Mouse (Mus musculus): ENCODE measurements around the gene Tmem239. TPM values are rescaled to one million over a fixed set of nuclear protein-coding genes. Genes with fewer than 3 reads are reported as not detected.

The Tmem239 gene
- total RNA-seq, 1 experiment from 2014 or later: not detected

- DNase-seq: peak; percentile 93
Measured at GRCm38 (mm10) chr2:130411558-130412495, 5.5 kb downstream of the Tmem239 start.

GRCm38 (mm10) chr2:130412775-130413174 lies 6.5 kb downstream of the Tmem239 start:
- no peak for DNase-seq

DNA sequence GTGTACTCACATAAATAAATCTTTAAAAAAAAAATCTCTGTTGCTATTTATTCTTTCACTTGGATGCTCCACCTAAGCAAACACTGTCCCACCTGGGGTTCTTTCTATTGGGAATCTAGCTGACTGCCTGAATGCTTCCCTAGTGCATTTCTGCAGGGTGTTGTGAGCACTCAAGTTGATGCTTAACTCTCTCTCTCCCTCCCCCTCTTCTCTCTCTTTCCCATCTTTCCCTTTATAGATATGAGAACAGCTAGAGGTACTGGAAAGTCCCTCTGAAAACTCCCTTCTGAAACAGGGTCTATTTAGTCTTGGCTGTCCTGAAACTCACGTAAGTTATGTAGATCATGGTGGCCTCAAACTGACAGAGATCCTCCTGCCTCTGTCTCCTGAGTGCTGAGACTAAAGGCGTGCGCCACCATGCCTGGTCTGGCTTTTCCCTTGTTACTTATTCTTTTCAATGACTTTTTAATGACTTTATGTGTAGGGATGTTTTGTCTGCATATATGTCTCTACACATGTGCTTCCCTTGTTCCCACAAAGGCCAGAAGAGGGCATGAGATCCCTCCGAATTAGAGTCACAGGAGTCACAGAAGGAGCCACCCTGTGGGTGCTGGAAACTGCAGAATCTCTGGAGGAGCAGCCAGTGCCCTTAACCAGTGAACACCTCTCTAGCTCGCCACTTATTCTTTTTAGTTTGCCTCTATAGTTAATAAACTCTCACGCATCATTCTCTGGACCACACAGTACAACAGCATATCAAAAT lies 8.0 kb downstream of the Tmem239 start:
- DNase-seq: no peak

- DNase-seq: no peak
Measured at GRCm38 (mm10) chr2:130421781-130422620, 15.7 kb downstream of the Tmem239 start.

DNA sequence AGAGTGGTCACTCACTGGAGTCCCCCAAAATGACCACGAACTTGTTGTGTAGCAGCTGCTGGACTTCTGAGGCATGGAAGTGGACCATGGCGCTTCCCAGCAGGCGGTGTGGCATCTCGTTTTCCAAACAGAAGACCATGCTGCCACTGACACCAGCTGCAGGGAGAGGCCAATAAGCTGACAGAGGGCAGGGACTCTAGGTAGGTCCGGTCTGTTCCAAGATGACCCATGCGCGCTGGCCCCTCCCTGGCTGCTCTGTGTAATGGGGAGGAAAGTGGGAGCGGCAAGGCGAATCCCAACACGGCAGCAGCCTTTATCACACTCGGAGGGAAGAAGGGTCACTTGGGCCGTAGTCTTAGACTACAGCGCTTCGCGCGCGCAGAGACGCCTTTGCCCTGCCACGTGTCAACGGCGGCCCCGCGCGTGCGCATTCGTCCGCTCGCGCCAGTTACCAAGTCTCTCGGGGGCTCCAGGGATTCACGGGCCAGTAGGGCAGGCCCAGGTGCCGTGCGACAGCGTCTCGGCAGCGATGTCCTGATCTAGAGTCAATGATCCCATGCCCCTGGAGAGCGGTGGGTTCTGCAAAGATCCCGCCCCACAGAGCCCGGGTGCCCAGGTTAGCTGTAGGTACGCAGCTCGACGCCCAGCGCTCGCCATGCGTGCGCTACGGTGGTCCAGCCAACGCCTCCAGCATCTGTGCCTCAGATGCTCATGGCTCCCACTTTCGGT lies 17.3 kb downstream of the Tmem239 start:
- DNase-seq: peak; percentile 90

- DNase-seq: peak; percentile 96
Measured at GRCm38 (mm10) chr2:130424126-130424853, 18.0 kb downstream of the Tmem239 start, which contains the start of the genes Vps16 and Pced1a. Vps16 (plus strand) TSS chr2:130424339. Pced1a (minus strand) TSS chr2:130424701.

DNA sequence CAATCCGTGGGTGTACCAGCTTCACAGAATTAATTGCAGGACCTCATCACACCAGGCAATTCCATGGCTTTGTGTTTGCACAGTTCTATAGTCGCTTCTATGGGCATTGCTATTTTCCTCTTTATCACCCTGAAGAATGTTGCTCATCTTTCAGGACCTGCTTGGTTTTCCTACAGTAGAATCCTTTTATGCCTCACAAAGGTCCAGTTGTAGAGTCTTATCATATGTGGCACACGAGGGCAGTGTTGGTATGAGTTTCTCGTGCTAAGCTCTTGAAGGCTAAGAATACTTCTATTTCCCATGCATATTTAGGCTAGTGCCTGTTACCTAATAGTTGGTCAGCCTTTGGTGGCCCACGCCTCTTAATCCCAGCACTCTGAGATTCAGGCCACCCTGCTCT lies 18.8 kb downstream of the Tmem239 start:
- DNase-seq: no peak

- no peak for DNase-seq
Measured at GRCm38 (mm10) chr2:130429851-130430250, 23.6 kb downstream of the Tmem239 start.

DNA sequence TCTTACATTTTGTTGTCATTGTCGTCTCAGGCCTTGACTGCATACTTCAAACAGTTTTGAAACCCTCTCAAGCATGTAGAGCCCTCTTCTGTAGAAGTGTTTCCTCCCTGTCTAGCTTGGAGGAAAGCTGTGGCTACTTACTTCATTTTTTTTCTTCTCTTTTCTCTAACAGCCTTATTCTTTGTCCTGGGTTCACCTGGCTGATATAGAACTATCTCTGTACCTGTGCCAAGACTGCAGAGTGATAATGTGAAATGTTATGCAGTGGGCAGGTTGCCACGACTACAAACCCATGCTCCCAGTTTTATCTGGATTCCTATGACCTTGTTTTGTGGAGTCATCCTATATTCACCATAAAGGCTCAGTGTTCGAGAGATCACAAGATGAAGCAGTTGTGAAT lies 24.2 kb downstream of the Tmem239 start:
- DNase-seq: no peak

- no peak for DNase-seq
Measured at GRCm38 (mm10) chr2:130432157-130432556, 25.9 kb downstream of the Tmem239 start.

- DNase-seq: peak; percentile 37
Measured at GRCm38 (mm10) chr2:130433152-130433551, 26.9 kb downstream of the Tmem239 start.

DNA sequence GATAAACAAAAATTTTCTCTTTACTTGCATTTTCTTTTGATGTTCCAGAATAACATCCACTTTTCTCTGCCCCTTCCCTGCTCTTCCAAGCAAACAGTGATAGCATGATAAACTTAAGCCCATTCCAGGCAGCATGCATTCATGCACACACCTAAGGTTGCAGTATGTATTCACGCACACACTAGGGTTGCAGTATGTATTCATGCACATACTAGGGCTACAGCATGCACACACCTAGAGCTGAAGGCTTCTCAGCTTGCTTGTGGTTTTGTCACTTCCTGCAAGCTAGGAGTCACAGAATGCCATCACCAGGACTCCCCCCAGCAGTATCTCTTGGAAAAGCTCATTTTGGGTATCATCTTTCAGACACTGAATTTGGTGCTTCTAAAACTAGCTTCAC lies 30.5 kb downstream of the Tmem239 start:
- DNase-seq: no peak

- no peak for DNase-seq
Measured at GRCm38 (mm10) chr2:130438861-130439260, 32.6 kb downstream of the Tmem239 start.

DNA sequence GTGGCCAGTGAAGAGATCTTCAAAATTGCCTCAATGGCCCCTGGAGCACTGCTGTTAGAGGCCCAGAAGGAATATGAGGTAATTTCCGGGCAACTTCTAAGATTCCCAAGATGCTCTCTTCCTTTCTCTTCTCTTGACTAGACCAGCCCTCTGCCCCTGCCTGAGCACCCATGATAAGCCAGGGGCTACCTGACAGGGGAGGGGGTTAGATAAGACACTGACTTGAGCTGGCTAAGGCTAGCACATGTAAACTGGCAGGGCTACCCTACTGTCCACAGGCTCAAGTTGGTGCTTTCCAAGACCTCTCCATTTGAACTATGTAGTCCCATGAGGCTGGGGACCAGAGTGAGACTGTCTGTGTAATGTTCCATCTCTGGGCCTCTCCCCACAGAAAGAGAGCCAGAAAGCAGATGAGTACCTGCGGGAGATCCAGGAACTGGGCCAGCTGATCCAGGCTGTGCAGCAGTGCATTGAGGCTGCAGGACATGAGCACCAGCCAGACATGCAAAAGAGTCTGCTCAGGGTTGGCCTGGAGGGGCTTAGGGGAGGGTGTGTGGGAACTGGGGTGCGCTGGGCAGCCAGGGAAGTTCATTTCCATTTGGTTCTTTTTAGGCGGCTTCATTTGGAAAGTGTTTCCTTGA lies 33.7 kb downstream of the Tmem239 start:
- DNase-seq: no peak

GRCm38 (mm10) chr2:130442162-130442561 lies 35.9 kb downstream of the Tmem239 start:
- no peak for DNase-seq

- DNase-seq: no peak
Measured at GRCm38 (mm10) chr2:130448449-130448848, 42.2 kb downstream of the Tmem239 start.

DNA sequence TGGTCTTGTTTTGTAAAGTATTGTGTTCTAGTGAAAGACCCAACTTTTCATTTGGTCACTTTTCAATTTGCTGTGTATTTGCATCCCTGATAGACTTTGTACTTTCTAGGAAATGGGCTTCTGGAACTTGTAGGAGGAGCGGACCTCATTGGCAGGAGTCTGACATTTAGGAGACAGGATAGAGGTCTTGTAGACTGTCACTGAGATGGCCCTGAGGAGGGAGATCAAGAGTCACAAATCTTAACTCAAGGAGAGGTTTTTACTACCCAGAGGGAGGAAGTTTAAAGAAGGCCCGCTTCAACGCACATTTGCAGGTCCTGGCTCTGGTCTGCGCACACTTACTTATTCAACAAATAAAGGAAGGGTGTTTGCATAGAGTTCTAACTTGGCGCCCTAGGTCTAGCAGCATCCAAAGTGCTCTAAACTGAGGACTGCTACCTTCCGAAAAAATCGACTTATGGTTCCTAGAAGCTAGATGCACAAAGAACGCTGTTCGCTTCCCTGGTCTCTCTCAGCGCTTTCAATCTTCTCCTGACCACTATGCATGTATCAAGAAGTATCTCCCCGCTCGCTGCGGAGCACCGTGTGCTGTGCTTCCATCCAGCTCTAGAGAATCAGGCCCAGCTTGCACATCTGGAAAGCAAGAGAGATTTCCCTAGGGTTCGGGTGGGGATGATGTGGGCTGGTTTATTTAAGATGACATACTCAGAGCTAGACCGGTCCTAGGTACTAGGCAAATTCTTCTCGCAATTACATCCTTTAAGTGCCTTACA lies 42.9 kb downstream of the Tmem239 start:
- DNase-seq: no peak

DNA sequence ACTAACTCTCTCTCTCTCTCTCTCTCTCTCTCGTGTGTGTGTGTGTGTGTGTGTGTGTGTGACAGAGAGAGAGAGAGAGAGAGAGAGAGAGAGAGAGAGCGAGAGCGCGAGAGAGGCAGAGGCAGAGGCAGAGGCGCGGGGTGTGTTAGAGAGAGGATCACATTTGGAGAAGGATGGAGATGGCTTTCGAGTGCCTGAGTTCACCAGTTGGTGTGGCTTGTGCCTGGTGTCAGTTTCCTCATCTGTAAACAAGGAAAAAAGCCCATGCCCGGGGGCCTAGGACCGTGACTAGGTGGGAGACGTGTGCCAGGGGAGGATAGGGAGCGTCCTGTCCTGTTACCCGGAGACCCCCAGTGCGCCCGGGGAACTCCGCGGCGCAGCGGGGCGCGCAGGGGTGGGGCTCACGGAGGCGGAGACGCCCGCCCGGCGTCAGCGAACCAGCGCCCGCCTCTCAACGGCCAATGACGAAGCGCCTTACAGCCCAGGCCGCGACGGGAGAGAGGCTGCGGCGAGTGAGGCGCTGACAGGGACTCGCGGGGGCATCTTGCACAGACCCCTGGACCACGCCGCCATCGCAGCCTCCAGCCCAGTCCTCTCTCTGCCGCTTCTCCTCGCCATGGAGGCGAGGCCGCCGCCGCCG lies 43.6 kb downstream of the Tmem239 start, which contains the start of gene Ptpra:
Gene Ptpra (plus strand): TSS at position 485 of the 640 bp plus-strand sequence.
- DNase-seq: peak; percentile 96

- DNase-seq: peak; percentile 86
Measured at GRCm38 (mm10) chr2:130450434-130450796, 44.1 kb downstream of the Tmem239 start.
